Mouse (Mus musculus) G1E-ER4 (cell line): ENCODE measurements around the gene Cstf1. TPM values are rescaled to one million over a fixed set of nuclear protein-coding genes. Genes with fewer than 3 reads are reported as not detected.

Source experiments
- GATA1 ChIP-seq: IDR thresholded peaks from one replicate; pipeline ENCODE4 v1.8.0; 2012; ENCODE audit warnings: low read length, inconsistent platforms
- polyA plus RNA-seq: library from polyadenylated mRNA; stranded (reverse); fragments of >175 nt; gene quantifications from 2 replicates; pipeline ENCODE4 v1.2.3, GENCODE M21; 2012

Cstf1 gene
- polyA plus RNA-seq, 1 experiment = 9.6 TPM

GRCm38 (mm10) chr2:172395961-172396360 lies 25.5 kb downstream of the Cstf1 start:
- no peak for TF ChIP-seq GATA1

DNA sequence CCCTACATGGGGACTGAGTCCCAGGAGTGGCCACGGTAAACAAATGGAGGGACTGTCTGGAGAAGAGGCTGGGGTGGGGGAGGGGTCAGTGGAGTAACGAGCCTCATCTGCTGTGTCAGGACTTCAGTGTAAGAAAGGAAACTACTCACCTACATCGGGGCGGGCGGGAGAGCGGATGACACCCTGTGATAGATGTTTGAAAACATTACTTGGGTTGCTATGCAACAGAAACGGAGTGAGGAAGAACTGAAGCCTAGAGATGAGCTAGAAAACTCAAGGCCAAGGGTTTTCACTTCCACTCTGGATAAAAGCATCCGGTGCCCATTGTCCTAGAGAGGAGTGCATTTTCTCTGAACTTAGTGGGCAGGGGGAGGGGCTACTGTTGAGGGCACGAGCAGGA lies 29.4 kb downstream of the Cstf1 start:
- no peak for TF ChIP-seq GATA1

DNA sequence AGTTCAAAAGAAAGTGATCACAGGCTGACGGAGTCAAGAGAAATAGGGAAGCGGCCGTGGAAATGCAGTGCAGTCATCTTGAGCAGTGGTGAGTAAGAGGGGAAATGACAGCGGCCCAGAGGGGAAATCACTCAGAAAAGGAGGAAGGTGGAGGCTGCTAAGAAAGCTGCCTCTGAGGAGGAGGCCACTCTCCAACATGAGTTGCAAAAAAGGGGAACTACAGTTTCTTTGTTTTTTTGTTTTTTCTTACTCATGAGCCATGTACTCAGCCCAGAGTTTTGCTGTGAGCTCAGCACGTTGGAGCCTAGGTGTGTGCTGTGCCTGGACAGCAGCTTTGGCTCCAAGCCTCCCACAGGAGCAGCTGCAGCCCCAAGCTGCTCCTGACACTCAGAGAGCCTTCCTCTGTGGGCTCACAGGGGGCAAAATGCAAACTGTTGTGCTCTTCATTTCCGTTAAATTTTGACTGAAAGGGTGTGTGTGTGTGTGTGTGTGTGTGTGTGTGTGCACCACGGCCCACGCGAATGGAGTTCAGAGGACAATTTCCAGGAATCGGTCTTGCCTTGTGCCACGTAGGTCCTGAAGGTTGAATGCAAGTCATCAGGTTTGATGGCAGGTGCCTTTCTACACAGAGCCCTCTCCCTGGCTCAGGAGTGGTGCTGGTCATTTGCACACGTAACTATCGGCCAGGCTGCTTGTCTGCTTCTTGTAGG lies 30.8 kb downstream of the Cstf1 start:
- no peak for TF ChIP-seq GATA1

DNA sequence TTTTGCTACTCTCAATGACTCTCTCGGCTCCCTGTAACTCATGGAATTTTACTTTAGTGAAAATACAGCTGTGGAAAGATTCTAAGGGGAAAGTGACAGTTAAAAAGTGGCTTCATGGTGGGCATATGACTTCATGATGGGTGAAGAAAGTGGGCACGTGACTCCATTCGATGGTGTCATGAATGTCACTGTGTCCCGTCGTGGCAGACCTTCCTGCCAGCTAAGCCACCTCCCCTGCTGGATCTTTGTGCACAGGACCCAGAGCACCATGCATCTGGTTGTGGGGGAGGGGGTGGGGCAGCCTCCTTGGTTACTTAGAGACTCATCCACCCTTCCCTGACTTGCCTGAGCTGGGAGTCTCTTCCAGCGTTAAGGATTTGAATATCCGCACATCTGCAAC lies 33.8 kb downstream of the Cstf1 start:
- no peak for TF ChIP-seq GATA1

GRCm38 (mm10) chr2:172405011-172405410 lies 34.5 kb downstream of the Cstf1 start:
- no peak for TF ChIP-seq GATA1

DNA sequence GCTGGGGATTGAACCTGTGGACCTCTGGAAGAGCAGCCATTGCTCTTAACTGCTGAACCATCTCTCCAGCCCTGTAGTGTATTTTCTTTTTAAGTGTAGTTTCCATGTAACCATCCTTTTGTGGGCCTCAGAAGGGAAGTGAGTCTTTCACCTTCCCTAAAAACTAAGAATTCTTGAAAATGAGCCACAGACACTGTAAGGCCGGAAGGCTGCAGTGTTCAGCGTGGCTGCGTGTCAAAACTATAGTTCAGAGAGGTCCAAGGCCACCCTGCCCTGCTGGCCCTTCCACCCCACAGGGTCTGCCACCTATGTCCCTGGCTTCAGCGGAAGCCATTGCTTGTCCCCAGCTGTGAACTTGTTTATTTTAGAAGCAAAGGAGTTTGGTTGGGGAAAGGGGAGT lies 35.7 kb downstream of the Cstf1 start:
- no peak for TF ChIP-seq GATA1

- no peak for TF ChIP-seq GATA1
These were observed 37.0 kb downstream of the Cstf1 start for GRCm38 (mm10) chr2:172407499-172407898.

DNA sequence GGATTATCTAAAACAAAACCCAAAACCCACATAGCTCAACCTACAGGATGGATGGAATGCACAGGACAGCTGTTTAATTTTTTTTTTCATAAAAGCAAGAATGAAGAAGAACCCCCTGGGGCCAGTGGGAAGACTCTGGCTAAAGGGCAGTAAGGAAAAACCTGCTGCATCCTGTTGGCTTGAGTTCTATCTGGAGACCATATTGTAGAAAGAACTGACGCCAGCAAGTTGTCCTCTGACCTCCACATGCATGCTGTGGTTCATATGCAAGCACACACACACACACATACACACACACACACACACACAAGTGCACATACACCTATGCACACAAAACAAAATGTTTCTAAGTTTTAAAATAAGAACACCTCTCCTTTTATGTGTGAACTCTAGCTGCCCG lies 40.2 kb downstream of the Cstf1 start:
- TF ChIP-seq GATA1 = no peak

- TF ChIP-seq GATA1 = no peak
These were observed 40.6 kb downstream of the Cstf1 start for GRCm38 (mm10) chr2:172411091-172411490.

- TF ChIP-seq GATA1 = no peak
These were observed 42.0 kb downstream of the Cstf1 start for GRCm38 (mm10) chr2:172412454-172412853.

- no peak for TF ChIP-seq GATA1
These were observed 42.8 kb downstream of the Cstf1 start for GRCm38 (mm10) chr2:172413273-172413672.

DNA sequence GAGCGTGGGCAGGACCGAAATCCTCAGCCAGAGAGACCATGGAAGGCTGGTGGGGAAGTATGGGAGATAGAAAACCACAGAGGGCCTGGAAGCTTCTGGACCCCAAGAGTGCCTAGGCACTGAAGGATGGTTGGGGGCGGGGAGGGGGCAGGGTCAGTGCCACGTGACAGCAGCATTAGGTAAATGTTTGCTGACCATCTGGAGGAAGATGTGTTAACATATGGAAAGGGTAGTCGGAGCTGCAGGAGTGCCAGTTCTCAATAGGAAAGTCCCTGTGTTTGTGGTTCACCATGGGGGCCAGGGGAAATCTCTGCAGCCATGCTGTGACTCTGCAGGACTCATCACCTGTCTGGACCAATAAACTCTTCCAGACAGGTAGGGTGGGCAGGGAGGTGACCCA lies 43.4 kb downstream of the Cstf1 start:
- TF ChIP-seq GATA1 = no peak

DNA sequence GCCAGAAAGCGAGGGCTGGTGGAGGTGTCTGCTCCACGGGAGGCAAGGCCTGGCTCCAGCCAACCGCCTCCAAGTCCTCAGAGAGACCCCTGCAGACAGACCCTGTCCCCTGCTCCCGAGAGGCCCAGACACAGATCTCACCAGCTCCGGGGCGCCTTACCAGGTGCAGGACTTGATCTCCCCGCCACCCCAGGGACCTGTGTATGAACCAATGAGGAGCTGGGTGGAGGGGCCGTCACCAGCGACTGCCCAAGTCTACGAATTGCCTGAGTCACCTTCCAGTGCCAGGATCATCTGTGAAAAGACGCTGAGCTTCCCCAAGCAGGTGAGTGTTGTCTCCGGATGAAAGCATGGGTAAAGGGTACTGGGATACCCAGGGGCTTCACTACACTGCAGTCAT lies 45.7 kb downstream of the Cstf1 start:
- TF ChIP-seq GATA1 = no peak

DNA sequence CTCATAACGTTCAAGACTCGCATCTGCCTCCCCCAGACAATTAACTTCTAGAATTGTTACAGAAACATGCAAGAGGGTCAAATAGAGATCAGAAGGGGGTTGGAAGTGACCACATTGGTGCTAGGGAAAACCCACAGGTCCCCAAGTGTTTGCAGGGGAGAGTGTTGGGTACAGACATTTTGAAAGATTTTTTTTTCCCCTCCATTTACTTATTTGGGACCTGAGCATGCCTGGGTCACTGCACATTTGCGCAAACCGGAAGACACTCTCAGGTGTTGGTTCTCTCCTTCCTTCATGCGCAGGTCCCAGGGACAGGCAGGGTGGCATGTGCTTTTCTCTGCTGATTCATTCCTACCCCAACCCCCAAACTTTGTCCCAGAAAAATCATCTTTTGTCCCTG lies 46.4 kb downstream of the Cstf1 start:
- no peak for TF ChIP-seq GATA1

DNA sequence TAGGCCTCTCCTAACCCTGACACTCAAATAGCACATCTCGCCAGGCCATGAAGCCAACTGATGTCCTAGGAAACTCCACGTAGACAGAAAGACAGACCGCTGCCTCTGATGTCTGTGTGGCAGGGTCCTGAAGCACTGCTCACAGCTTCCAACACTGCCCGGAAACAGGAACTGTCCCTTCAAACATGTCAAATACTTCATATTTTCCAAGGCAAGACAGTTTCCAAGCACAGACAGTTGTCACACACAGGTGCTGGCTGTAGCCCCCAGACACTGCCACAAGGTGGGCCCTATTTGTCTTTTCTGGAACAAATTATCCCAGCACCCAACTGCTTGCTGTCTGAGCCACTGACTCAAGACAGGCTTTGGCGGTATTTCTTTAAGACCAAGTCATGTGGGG lies 47.7 kb downstream of the Cstf1 start:
- TF ChIP-seq GATA1 = no peak

GRCm38 (mm10) chr2:172430609-172431008 lies 60.1 kb downstream of the Cstf1 start:
- no peak for TF ChIP-seq GATA1

Other genes starting within 250 kb of the Cstf1 start
- not detected in 2 replicates for gene Mc3r, start 122.2 kb upstream of the Cstf1 start, polyA plus RNA-seq
- 16.0 and 21.8 TPM in 2 replicates for gene Fam210b, start 25.1 kb upstream of the Cstf1 start, polyA plus RNA-seq
- 11.8 and 30.1 TPM in 2 replicates for gene Aurka, start 146 bp upstream of the Cstf1 start, polyA plus RNA-seq
- gene Cass4, start 23.1 kb downstream of the Cstf1 start, polyA plus RNA-seq = not detected in 2 replicates
- 16.3 and 55.3 TPM in 2 replicates for gene Rtf2, start 69.9 kb downstream of the Cstf1 start, polyA plus RNA-seq
- not detected in 2 replicates for gene Gcnt7, start 87.9 kb downstream of the Cstf1 start, polyA plus RNA-seq
- not detected in 2 replicates for gene Fam209, start 101.8 kb downstream of the Cstf1 start, polyA plus RNA-seq
- gene Tfap2c, start 178.9 kb downstream of the Cstf1 start, polyA plus RNA-seq = not detected in 2 replicates